27 mouse cellular contexts compared by ENCODE assay signal in genomic region chr5:111659229-111659628, GRCm38 (mm10).
A peak's percentile ranks its signal among the peaks of the same experiment; 100 is the strongest.
DNase-seq lines count a peak whose midpoint lies in the region; ATAC-seq and TF ChIP-seq lines count a peak whose summit lies in the region.
"Had no signal": no experiment of that assay in that cellular context is flagged by ENCODE, and none has a peak within 500 bp of the region (broad histone marks: within the 10 kb centered on the region; RNA-seq: fewer than 3 reads in every experiment).

No protein-coding gene starts in this region.

- TF ChIP-seq CTCF in hindbrain, postnatal 0 days (IDR thresholded peaks at IDR 0.05; ENCODE audit: low read depth): no peak

- no peak overlapping the region for H3K4me3 ChIP-seq in hindbrain, embryonic 12.5 days
- H3K4me3 ChIP-seq in hindbrain, embryonic 16.5 days (ENCODE audit: low read length): no peak overlapping the region
- H3K4me3 ChIP-seq in midbrain, embryonic 13.5 days (replicated peaks): no peak overlapping the region
- no peak overlapping the region for H3K4me3 ChIP-seq in midbrain, embryonic 16.5 days (ENCODE audit: low read depth, low read length)
- no peak overlapping the region for H3K4me3 ChIP-seq in hindbrain, postnatal 0 days (ENCODE audit: low read length)
- H3K4me3 ChIP-seq: limb, embryonic 12.5 days; megakaryocyte, embryonic 14.5 days had no signal

- peaks cover 42% of the 10 kb centered on the region for H3K4me1 ChIP-seq in hindbrain, embryonic 12.5 days
- H3K4me1 ChIP-seq in hindbrain, embryonic 16.5 days (ENCODE audit: control insufficient read depth, insufficient read depth, low read depth, low read length): peaks cover 23% of the 10 kb centered on the region
- peaks cover 45% of the 10 kb centered on the region for H3K4me1 ChIP-seq in midbrain, embryonic 13.5 days (replicated peaks)
- H3K4me1 ChIP-seq in midbrain, embryonic 16.5 days (ENCODE audit: control insufficient read depth, insufficient read depth, low read length): peaks cover 29% of the 10 kb centered on the region
- H3K4me1 ChIP-seq in hindbrain, postnatal 0 days (ENCODE audit: insufficient read depth, low read length): peaks cover 18% of the 10 kb centered on the region; the same call in 1 of the 2 replicates

- H3K9me3 ChIP-seq in hindbrain, embryonic 12.5 days (replicated peaks): peaks cover 8% of the 10 kb centered on the region; the same call in 1 of the 2 replicates
- no peaks in the 10 kb centered on the region for H3K9me3 ChIP-seq in hindbrain, embryonic 16.5 days (ENCODE audit: control insufficient read depth, low read length)
- H3K9me3 ChIP-seq in midbrain, embryonic 13.5 days: peaks cover 7% of the 10 kb centered on the region; the same call in 1 of the 2 replicates
- no peaks in the 10 kb centered on the region for H3K9me3 ChIP-seq in midbrain, embryonic 16.5 days (replicated peaks; ENCODE audit: control insufficient read depth, low read length, poor library complexity, severe bottlenecking)
- no peaks in the 10 kb centered on the region for H3K9me3 ChIP-seq in hindbrain, postnatal 0 days (ENCODE audit: low read length)
- H3K9me3 ChIP-seq: limb, embryonic 12.5 days had no signal

- H3K27me3 ChIP-seq in hindbrain, embryonic 12.5 days: peaks cover 5% of the 10 kb centered on the region; the same call in 1 of the 2 replicates
- H3K27me3 ChIP-seq in hindbrain, embryonic 16.5 days (replicated peaks; ENCODE audit: control insufficient read depth, insufficient read depth, low read length): no peaks in the 10 kb centered on the region
- 0 out of 2 replicates have a peak, but pooled peaks cover 4% of the 10 kb centered on the region for H3K27me3 ChIP-seq in midbrain, embryonic 13.5 days
- H3K27me3 ChIP-seq in midbrain, embryonic 16.5 days (ENCODE audit: control insufficient read depth, insufficient read depth, low read depth, low read length): no peaks in the 10 kb centered on the region
- H3K27me3 ChIP-seq in hindbrain, postnatal 0 days (ENCODE audit: insufficient read depth, low read length): no peaks in the 10 kb centered on the region

- H3K4me2 ChIP-seq in hindbrain, embryonic 12.5 days (replicated peaks): no peak overlapping the region
- H3K4me2 ChIP-seq in hindbrain, embryonic 16.5 days (ENCODE audit: low read length): no peak overlapping the region
- no peak overlapping the region for H3K4me2 ChIP-seq in midbrain, embryonic 13.5 days (replicated peaks)
- H3K4me2 ChIP-seq in midbrain, embryonic 16.5 days (ENCODE audit: low read length): no peak overlapping the region
- H3K4me2 ChIP-seq in hindbrain, postnatal 0 days (ENCODE audit: low read depth, low read length): no peak overlapping the region
- H3K4me2 ChIP-seq: heart, embryonic 11.5 days; limb, embryonic 12.5 days; liver, embryonic 11.5 days had no signal

- peak overlapping the region; percentile 86; the same call in 1 of the 2 replicates for H3K27ac ChIP-seq in hindbrain, embryonic 12.5 days
- no peak overlapping the region for H3K27ac ChIP-seq in hindbrain, embryonic 16.5 days (ENCODE audit: low read depth, low read length)
- H3K27ac ChIP-seq in midbrain, embryonic 13.5 days: peak overlapping the region; percentile 89; the same call in 1 of the 2 replicates
- H3K27ac ChIP-seq in midbrain, embryonic 16.5 days (ENCODE audit: low read length): no peak overlapping the region
- no peak overlapping the region for H3K27ac ChIP-seq in hindbrain, postnatal 0 days
- H3K27ac ChIP-seq: limb, embryonic 12.5 days had no signal

- H3K36me3 ChIP-seq in hindbrain, embryonic 12.5 days: no peaks in the 10 kb centered on the region
- H3K36me3 ChIP-seq in hindbrain, embryonic 16.5 days (ENCODE audit: control insufficient read depth, insufficient read depth, low read length): no peaks in the 10 kb centered on the region
- no peaks in the 10 kb centered on the region for H3K36me3 ChIP-seq in midbrain, embryonic 13.5 days
- H3K36me3 ChIP-seq in midbrain, embryonic 16.5 days (ENCODE audit: control insufficient read depth, insufficient read depth, low read length): no peaks in the 10 kb centered on the region
- no peaks in the 10 kb centered on the region for H3K36me3 ChIP-seq in hindbrain, postnatal 0 days (ENCODE audit: insufficient read depth, low read length)
- H3K36me3 ChIP-seq: limb, embryonic 12.5 days had no signal

- peak; percentile 60 for DNase-seq in hindbrain, postnatal 0 days (ENCODE audit: low spot score)
- DNase-seq in natural killer cell, adult 2 months (ENCODE audit: low spot score in 2 of 2): no peak
- no peak for DNase-seq in spleen, postnatal 4 days (ENCODE audit: low spot score in 2 of 2)
- DNase-seq: adrenal gland, adult 8-10 months; B cell, adult 2 months; cerebellum, adult 8-10 months; cerebellum, postnatal 25 days; gastrocnemius, postnatal 25 days; heart, adult 11 months; heart, postnatal 36 days; kidney, postnatal 14 days; layer of hippocampus, adult 9-11 months; liver, postnatal 0 days; lung, postnatal 4 days; right cerebral cortex, postnatal 25 days; thymus, adult 18-20 months; thymus, postnatal 25 days had no signal

- ATAC-seq in hindbrain, embryonic 12.5 days (ENCODE audit: low FRiP score): no peak
- ATAC-seq in hindbrain, embryonic 16.5 days: no peak
- no peak for ATAC-seq in midbrain, embryonic 13.5 days
- ATAC-seq in midbrain, embryonic 16.5 days: no peak
- ATAC-seq in hindbrain, postnatal 0 days: no peak
- ATAC-seq: activated CD4-positive, CD25-positive, alpha-beta regulatory T cell, adult 4 months; intestine, postnatal 0 days; liver, postnatal 0 days had no signal

- 89% methylated on average over 3 of the region's 3 CpGs for WGBS in hindbrain, embryonic 12.5 days
- WGBS in hindbrain, embryonic 16.5 days: 65% methylated on average over 3 of the region's 3 CpGs
- WGBS in midbrain, embryonic 13.5 days: 97% methylated on average over 3 of the region's 3 CpGs
- 80% methylated on average over 3 of the region's 3 CpGs for WGBS in midbrain, embryonic 16.5 days
- WGBS in hindbrain, postnatal 0 days: 47% methylated on average over 3 of the region's 3 CpGs

- H3K9ac ChIP-seq in hindbrain, embryonic 12.5 days: no peak overlapping the region
- H3K9ac ChIP-seq in hindbrain, embryonic 16.5 days (ENCODE audit: low read depth, low read length): no peak overlapping the region
- H3K9ac ChIP-seq in midbrain, embryonic 13.5 days (replicated peaks): no peak overlapping the region
- H3K9ac ChIP-seq in midbrain, embryonic 16.5 days (ENCODE audit: low read depth, low read length): no peak overlapping the region
- no peak overlapping the region for H3K9ac ChIP-seq in hindbrain, postnatal 0 days (replicated peaks; ENCODE audit: low read length)
- H3K9ac ChIP-seq: limb, embryonic 12.5 days; liver, postnatal 0 days had no signal

Comparison
In these comparisons a context has a peak if more than half of its experiments do, and no peak if none do; other contexts are left out.
1. H3K27ac ChIP-seq: peak in hindbrain, embryonic 12.5 days (single experiment) and midbrain, embryonic 13.5 days (single experiment); none in hindbrain, embryonic 16.5 days (single experiment), midbrain, embryonic 16.5 days (single experiment) and hindbrain, postnatal 0 days (single experiment).